Mouse (Mus musculus): ENCODE results near the gene Gramd4.
"Not testable (repeated sequence)": the region's sequence is repeated elsewhere in the genome, so short reads cannot be mapped to it uniquely, and the experiment has no call there.

Gene Gramd4

GRCm38 (mm10) chr15:86034781-86035360, 22.6 kb upstream of the Gramd4 start:
- Histone ChIP-seq H3K36me3 (ENCODE audit: control insufficient read depth, insufficient read depth, low read length, poor library complexity, severe bottlenecking) (no peaks in the 10 kb centered on the region), H3K27me3 (ENCODE audit: control insufficient read depth, insufficient read depth, low read length, poor library complexity, severe bottlenecking) (no peaks in the 10 kb centered on the region)
- no peak for DNase-seq (ENCODE audit: low read depth, low spot score)

GRCm38 (mm10) chr15:86035913-86036312, 21.6 kb upstream of the Gramd4 start:
- H3K27me3 ChIP-seq (ENCODE audit: control insufficient read depth, insufficient read depth, low read length, poor library complexity, severe bottlenecking): no peaks in the 10 kb centered on the region
- H3K36me3 ChIP-seq (ENCODE audit: control insufficient read depth, insufficient read depth, low read length, poor library complexity, severe bottlenecking): no peaks in the 10 kb centered on the region

GRCm38 (mm10) chr15:86038802-86039201, 18.7 kb upstream of the Gramd4 start:
- peak; percentile 89 for DNase-seq (ENCODE audit: low read depth, low spot score)

More at GRCm38 (mm10) chr15:86035913-86036312, 21.6 kb upstream of the Gramd4 start:
- DNase-seq (ENCODE audit: low read depth, low spot score): no peak

GRCm38 (mm10) chr15:86041421-86041820, 16.1 kb upstream of the Gramd4 start:
- DNase-seq (ENCODE audit: low read depth, low spot score): no peak
- no peaks in the 10 kb centered on the region for H3K36me3 ChIP-seq (ENCODE audit: control insufficient read depth, insufficient read depth, low read length, poor library complexity, severe bottlenecking)
- no peaks in the 10 kb centered on the region for H3K27me3 ChIP-seq (ENCODE audit: control insufficient read depth, insufficient read depth, low read length, poor library complexity, severe bottlenecking)

More at GRCm38 (mm10) chr15:86038802-86039201, 18.7 kb upstream of the Gramd4 start:
- H3K36me3 ChIP-seq (ENCODE audit: control insufficient read depth, insufficient read depth, low read length, poor library complexity, severe bottlenecking): no peaks in the 10 kb centered on the region
- no peaks in the 10 kb centered on the region for H3K27me3 ChIP-seq (ENCODE audit: control insufficient read depth, insufficient read depth, low read length, poor library complexity, severe bottlenecking)

- no peak for DNase-seq (ENCODE audit: low read depth, low spot score)
- H3K36me3 ChIP-seq (ENCODE audit: control insufficient read depth, insufficient read depth, low read length, poor library complexity, severe bottlenecking): no peaks in the 10 kb centered on the region
- H3K27me3 ChIP-seq (ENCODE audit: control insufficient read depth, insufficient read depth, low read length, poor library complexity, severe bottlenecking): no peaks in the 10 kb centered on the region
Measured at GRCm38 (mm10) chr15:86042364-86042763, 15.1 kb upstream of the Gramd4 start.

GRCm38 (mm10) chr15:86049510-86049909, 8.0 kb upstream of the Gramd4 start:
- DNase-seq (ENCODE audit: low read depth, low spot score): no peak

GRCm38 (mm10) chr15:86050170-86050743, 7.2 kb upstream of the Gramd4 start:
- no peaks in the 10 kb centered on the region for H3K27me3 ChIP-seq (ENCODE audit: control insufficient read depth, insufficient read depth, low read length, poor library complexity, severe bottlenecking)
- no peaks in the 10 kb centered on the region for H3K36me3 ChIP-seq (ENCODE audit: control insufficient read depth, insufficient read depth, low read length, poor library complexity, severe bottlenecking)
- no peak for DNase-seq (ENCODE audit: low read depth, low spot score)

More at GRCm38 (mm10) chr15:86049510-86049909, 8.0 kb upstream of the Gramd4 start:
- no peaks in the 10 kb centered on the region for H3K36me3 ChIP-seq (ENCODE audit: control insufficient read depth, insufficient read depth, low read length, poor library complexity, severe bottlenecking)
- H3K27me3 ChIP-seq (ENCODE audit: control insufficient read depth, insufficient read depth, low read length, poor library complexity, severe bottlenecking): no peaks in the 10 kb centered on the region

GRCm38 (mm10) chr15:86051152-86051551, 6.3 kb upstream of the Gramd4 start:
- Histone ChIP-seq H3K27me3 (ENCODE audit: control insufficient read depth, insufficient read depth, low read length, poor library complexity, severe bottlenecking) (no peaks in the 10 kb centered on the region), H3K36me3 (ENCODE audit: control insufficient read depth, insufficient read depth, low read length, poor library complexity, severe bottlenecking) (no peaks in the 10 kb centered on the region)
- DNase-seq (ENCODE audit: low read depth, low spot score): peak; percentile 69

GRCm38 (mm10) chr15:86051878-86052478, 5.5 kb upstream of the Gramd4 start:
- DNase-seq (ENCODE audit: low read depth, low spot score): no peak
- H3K27me3 ChIP-seq (ENCODE audit: control insufficient read depth, insufficient read depth, low read length, poor library complexity, severe bottlenecking): no peaks in the 10 kb centered on the region
- no peaks in the 10 kb centered on the region for H3K36me3 ChIP-seq (ENCODE audit: control insufficient read depth, insufficient read depth, low read length, poor library complexity, severe bottlenecking)

- no peaks in the 10 kb centered on the region for H3K27me3 ChIP-seq (ENCODE audit: control insufficient read depth, insufficient read depth, low read length, poor library complexity, severe bottlenecking)
- H3K36me3 ChIP-seq (ENCODE audit: control insufficient read depth, insufficient read depth, low read length, poor library complexity, severe bottlenecking): no peaks in the 10 kb centered on the region
- DNase-seq (ENCODE audit: low read depth, low spot score): peak; percentile 87
Measured at GRCm38 (mm10) chr15:86053890-86054536, 3.5 kb upstream of the Gramd4 start.

GRCm38 (mm10) chr15:86054861-86055260, 2.6 kb upstream of the Gramd4 start:
- H3K27me3 ChIP-seq (ENCODE audit: control insufficient read depth, insufficient read depth, low read length, poor library complexity, severe bottlenecking); H3K36me3 ChIP-seq (ENCODE audit: control insufficient read depth, insufficient read depth, low read length, poor library complexity, severe bottlenecking); DNase-seq (ENCODE audit: low read depth, low spot score): not testable (repeated sequence)

GRCm38 (mm10) chr15:86056221-86056760, 1.2 kb upstream of the Gramd4 start:
- no peak for DNase-seq (ENCODE audit: low read depth, low spot score)
- H3K27me3 ChIP-seq (ENCODE audit: control insufficient read depth, insufficient read depth, low read length, poor library complexity, severe bottlenecking): no peaks in the 10 kb centered on the region
- no peaks in the 10 kb centered on the region for H3K36me3 ChIP-seq (ENCODE audit: control insufficient read depth, insufficient read depth, low read length, poor library complexity, severe bottlenecking)

GRCm38 (mm10) chr15:86057908-86058307, 413 bp downstream of the Gramd4 start:
- Histone ChIP-seq H3K27me3 (ENCODE audit: control insufficient read depth, insufficient read depth, low read length, poor library complexity, severe bottlenecking) (no peaks in the 10 kb centered on the region), H3K36me3 (ENCODE audit: control insufficient read depth, insufficient read depth, low read length, poor library complexity, severe bottlenecking) (no peaks in the 10 kb centered on the region)
- DNase-seq (ENCODE audit: low read depth, low spot score): no peak

- DNase-seq (ENCODE audit: low read depth, low spot score): peak; percentile 87
- Histone ChIP-seq H3K36me3 (ENCODE audit: control insufficient read depth, insufficient read depth, low read length, poor library complexity, severe bottlenecking) (no peaks in the 10 kb centered on the region), H3K27me3 (ENCODE audit: control insufficient read depth, insufficient read depth, low read length, poor library complexity, severe bottlenecking) (no peaks in the 10 kb centered on the region)
Measured at GRCm38 (mm10) chr15:86058394-86058915, 960 bp downstream of the Gramd4 start.
